Mouse (Mus musculus): ENCODE measurements at regions not wholly inside any gene's neighbourhood (a gene's known extent, or its start where the extent isn't known, plus 50 kb on each side); places are given as distances from the start of the nearest gene placed in this dataset.

DNA sequence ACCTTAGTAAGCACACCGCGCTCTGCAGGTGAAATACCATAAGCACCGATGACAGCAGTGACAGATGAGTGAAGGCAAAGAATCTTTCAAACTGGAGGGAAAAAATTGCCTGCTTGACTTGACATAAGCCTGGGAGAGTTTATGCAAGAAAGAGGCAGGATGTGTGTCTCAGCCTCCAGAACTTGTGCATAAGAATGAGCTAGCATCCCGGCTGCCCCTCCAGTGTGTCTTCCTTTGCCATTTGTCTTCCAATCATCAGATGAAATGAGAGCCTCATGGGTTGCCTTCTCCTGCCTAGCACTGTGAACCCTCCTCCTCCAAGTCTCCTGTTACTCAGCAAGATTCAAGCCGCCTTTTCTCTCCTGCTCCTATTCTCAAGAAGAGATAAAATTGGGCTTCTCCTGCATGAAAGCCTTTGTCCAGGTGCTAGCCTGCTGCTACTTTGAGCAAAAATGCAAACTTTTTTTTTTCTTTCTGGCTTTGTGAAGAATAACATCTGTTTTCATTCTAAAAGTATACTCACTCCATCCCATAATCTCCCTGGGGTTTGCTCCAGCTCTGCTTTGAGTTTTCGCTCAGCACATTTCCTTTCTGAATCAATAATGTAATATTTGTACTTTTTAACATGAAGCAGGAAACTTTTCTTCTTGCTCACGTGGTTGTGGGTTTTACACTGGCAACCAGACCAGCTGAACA, 298.2 kb downstream of the Irx1 start:
- no peak for ATAC-seq
- H3K4me1 ChIP-seq (replicated peaks; ENCODE audit: control insufficient read depth, insufficient read depth, low read length), result no peaks in the 10 kb centered on the region
- no peaks in the 10 kb centered on the region for H3K9me3 ChIP-seq (ENCODE audit: control insufficient read depth, low read length)
- no peak overlapping the region for H3K9ac ChIP-seq (replicated peaks; ENCODE audit: low read depth, low read length)
- no peaks in the 10 kb centered on the region for H3K27me3 ChIP-seq (replicated peaks; ENCODE audit: control insufficient read depth, insufficient read depth, low read length)
- no peak overlapping the region for H3K4me3 ChIP-seq (replicated peaks; ENCODE audit: low read length)
- 75% methylated on average over 7 of the region's 7 CpGs for WGBS
- no peaks in the 10 kb centered on the region for H3K36me3 ChIP-seq (ENCODE audit: control insufficient read depth, insufficient read depth)
- H3K4me2 ChIP-seq (ENCODE audit: low read length), result no peak overlapping the region
- no peak overlapping the region for H3K27ac ChIP-seq (ENCODE audit: low read length)

DNA sequence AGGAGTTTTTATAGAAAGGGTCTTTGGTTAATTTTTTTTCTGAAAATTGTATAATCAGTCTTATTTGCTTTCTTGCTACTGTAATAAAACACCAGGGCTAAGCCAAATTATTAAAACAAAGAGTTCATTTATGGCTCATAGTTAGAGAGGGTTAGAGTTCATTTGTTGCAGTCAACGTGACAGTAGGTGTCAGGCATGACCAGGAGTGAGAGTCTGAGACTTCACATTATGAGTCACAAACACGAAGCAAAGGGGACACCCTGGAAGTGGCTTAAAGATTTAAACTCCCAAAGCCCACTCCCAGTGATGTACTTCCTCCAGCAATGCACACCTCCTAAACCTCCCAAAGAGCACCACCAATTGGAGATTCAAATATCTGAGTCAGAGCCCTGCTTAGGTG, 305.6 kb downstream of the Irx1 start:
- WGBS, result 65% methylated on average over 2 of the region's 2 CpGs
- H3K4me2 ChIP-seq (ENCODE audit: low read length), result no peak overlapping the region
- no peak overlapping the region for H3K4me3 ChIP-seq (replicated peaks; ENCODE audit: low read length)
- H3K36me3 ChIP-seq (ENCODE audit: control insufficient read depth, insufficient read depth), result no peaks in the 10 kb centered on the region
- H3K9ac ChIP-seq (replicated peaks; ENCODE audit: low read depth, low read length), result no peak overlapping the region
- H3K27ac ChIP-seq (ENCODE audit: low read length), result no peak overlapping the region
- no peaks in the 10 kb centered on the region for H3K4me1 ChIP-seq (replicated peaks; ENCODE audit: control insufficient read depth, insufficient read depth, low read length)
- H3K9me3 ChIP-seq (ENCODE audit: control insufficient read depth, low read length), result no peaks in the 10 kb centered on the region
- ATAC-seq, result no peak
- no peaks in the 10 kb centered on the region for H3K27me3 ChIP-seq (replicated peaks; ENCODE audit: control insufficient read depth, insufficient read depth, low read length)

DNA sequence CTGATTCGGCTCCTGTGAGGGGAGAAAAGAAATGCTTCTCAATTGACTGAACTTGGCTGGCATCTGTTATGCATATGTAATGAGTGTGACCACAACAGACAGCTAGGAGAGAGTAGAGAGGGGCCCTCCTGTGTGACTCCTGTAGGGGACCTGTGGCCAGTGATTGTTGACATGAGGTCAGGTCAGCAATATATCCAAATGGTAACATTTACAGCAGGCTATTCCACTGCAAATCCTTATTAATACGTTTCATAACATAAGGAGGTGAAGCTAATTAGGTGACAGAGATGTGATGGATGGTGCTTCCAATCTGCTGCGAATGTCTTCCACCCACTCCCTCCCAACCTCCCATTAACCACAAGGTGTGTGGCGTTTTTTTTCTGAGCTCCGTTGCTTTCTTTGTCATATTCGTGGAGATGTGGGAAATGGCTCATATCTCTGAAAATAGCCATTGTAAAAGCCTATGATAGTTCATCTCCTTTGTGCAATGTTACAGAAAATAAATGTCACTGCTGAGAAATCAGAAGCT, 309.5 kb downstream of the Irx1 start:
- Histone ChIP-seq H3K27ac (ENCODE audit: low read length) (no peak overlapping the region), H3K9ac (replicated peaks; ENCODE audit: low read depth, low read length) (no peak overlapping the region), H3K4me2 (ENCODE audit: low read length) (no peak overlapping the region), H3K36me3 (ENCODE audit: control insufficient read depth, insufficient read depth) (no peaks in the 10 kb centered on the region), H3K4me1 (replicated peaks; ENCODE audit: control insufficient read depth, insufficient read depth, low read length) (no peaks in the 10 kb centered on the region), H3K27me3 (replicated peaks; ENCODE audit: control insufficient read depth, insufficient read depth, low read length) (no peaks in the 10 kb centered on the region), H3K4me3 (replicated peaks; ENCODE audit: low read length) (no peak overlapping the region), H3K9me3 (ENCODE audit: control insufficient read depth, low read length) (no peaks in the 10 kb centered on the region)
- ATAC-seq, result no peak
- 56% methylated on average over 6 of the region's 6 CpGs for WGBS

DNA sequence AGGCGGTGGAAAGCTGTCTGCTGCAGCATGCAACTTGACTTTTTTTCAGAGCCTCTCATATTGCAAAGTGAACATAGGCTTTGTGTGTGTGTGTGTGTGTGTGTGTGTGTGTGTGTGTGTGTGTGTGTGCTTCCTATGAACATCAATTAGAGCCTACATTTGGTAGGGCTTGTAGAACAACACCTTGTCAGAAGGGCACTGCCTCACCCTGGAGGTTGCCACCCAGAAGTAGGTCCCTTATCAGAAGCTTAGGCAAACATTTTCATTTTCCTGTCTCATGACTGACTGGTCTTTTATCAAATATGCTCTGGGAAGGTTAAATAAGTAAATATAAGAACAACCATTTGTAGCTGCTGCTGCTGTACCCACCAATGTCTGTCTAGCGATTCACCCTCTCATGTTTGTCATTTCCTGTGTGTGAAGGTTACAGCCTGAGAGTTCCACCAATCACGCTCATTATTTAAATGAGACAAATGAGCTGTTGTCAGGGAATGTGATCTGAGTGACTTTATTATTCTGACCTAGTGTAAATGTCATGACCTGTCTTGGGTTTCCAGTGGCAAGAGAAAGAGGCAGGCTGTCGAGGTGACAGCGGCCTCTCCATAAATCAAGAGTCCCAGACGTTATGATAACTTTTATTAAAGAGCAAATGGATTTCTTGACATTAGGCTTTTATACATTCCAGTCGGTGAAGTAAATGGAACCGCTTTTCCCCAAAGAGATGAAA, 310.1 kb downstream of the Irx1 start:
- Histone ChIP-seq H3K4me1 (replicated peaks; ENCODE audit: control insufficient read depth, insufficient read depth, low read length) (no peaks in the 10 kb centered on the region), H3K9me3 (ENCODE audit: control insufficient read depth, low read length) (no peaks in the 10 kb centered on the region), H3K9ac (replicated peaks; ENCODE audit: low read depth, low read length) (no peak overlapping the region), H3K27me3 (replicated peaks; ENCODE audit: control insufficient read depth, insufficient read depth, low read length) (no peaks in the 10 kb centered on the region), H3K36me3 (ENCODE audit: control insufficient read depth, insufficient read depth) (no peaks in the 10 kb centered on the region), H3K4me3 (replicated peaks; ENCODE audit: low read length) (no peak overlapping the region), H3K27ac (ENCODE audit: low read length) (no peak overlapping the region), H3K4me2 (ENCODE audit: low read length) (no peak overlapping the region)
- 65% methylated on average over 8 of the region's 8 CpGs for WGBS
- ATAC-seq, result no peak

DNA sequence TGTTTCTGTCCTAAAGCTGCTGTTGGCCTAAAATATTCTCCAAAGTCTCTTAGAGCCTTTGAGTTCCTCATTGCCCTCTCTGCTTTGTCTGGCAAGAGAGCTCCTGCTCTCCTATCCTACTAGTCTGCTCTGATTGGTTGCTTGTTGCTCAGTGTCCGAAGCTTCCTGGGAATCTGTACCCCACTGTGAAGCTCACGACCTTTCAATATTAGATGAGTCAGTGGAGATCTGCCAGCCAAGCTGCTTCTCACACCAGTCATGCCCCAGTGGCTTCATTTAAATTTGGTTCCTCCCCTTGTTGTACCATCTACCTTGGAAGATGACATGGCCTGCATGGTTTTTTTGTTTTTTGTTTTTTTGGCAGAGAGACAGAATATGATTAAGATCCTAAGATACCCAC, 313.6 kb downstream of the Irx1 start:
- no peaks in the 10 kb centered on the region for H3K27me3 ChIP-seq (replicated peaks; ENCODE audit: control insufficient read depth, insufficient read depth, low read length)
- H3K4me1 ChIP-seq (replicated peaks; ENCODE audit: control insufficient read depth, insufficient read depth, low read length), result no peaks in the 10 kb centered on the region
- 20% methylated on average over 2 of the region's 2 CpGs for WGBS
- H3K27ac ChIP-seq (ENCODE audit: low read length), result no peak overlapping the region
- no peak overlapping the region for H3K4me3 ChIP-seq (replicated peaks; ENCODE audit: low read length)
- H3K4me2 ChIP-seq (ENCODE audit: low read length), result no peak overlapping the region
- no peak for ATAC-seq
- no peaks in the 10 kb centered on the region for H3K36me3 ChIP-seq (ENCODE audit: control insufficient read depth, insufficient read depth)
- no peaks in the 10 kb centered on the region for H3K9me3 ChIP-seq (ENCODE audit: control insufficient read depth, low read length)
- no peak overlapping the region for H3K9ac ChIP-seq (replicated peaks; ENCODE audit: low read depth, low read length)

DNA sequence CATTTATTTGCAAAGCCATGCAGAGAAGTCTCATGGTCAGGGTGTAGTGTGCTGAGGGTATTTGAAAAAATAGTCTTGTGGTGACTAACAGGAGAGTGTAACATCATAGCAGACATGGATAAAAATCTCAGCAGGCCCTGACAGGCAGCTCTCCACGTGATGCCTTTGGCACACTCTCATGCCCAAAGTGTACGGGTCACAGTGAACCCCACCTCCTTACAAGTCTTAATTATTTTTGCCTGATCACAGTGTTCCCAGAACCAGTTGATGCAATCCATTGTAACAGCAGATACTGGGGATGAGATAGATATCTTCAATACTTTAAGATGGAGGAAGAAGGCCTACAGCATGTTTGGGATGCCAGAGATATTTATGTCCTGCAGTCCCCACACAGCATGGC, 314.5 kb downstream of the Irx1 start:
- Histone ChIP-seq H3K4me2 (ENCODE audit: low read length) (no peak overlapping the region), H3K9me3 (ENCODE audit: control insufficient read depth, low read length) (no peaks in the 10 kb centered on the region), H3K27me3 (replicated peaks; ENCODE audit: control insufficient read depth, insufficient read depth, low read length) (no peaks in the 10 kb centered on the region), H3K27ac (ENCODE audit: low read length) (no peak overlapping the region), H3K4me3 (replicated peaks; ENCODE audit: low read length) (no peak overlapping the region), H3K36me3 (ENCODE audit: control insufficient read depth, insufficient read depth) (no peaks in the 10 kb centered on the region), H3K4me1 (replicated peaks; ENCODE audit: control insufficient read depth, insufficient read depth, low read length) (no peaks in the 10 kb centered on the region), H3K9ac (replicated peaks; ENCODE audit: low read depth, low read length) (no peak overlapping the region)
- ATAC-seq, result no peak
- 80% methylated on average over 2 of the region's 2 CpGs for WGBS

DNA sequence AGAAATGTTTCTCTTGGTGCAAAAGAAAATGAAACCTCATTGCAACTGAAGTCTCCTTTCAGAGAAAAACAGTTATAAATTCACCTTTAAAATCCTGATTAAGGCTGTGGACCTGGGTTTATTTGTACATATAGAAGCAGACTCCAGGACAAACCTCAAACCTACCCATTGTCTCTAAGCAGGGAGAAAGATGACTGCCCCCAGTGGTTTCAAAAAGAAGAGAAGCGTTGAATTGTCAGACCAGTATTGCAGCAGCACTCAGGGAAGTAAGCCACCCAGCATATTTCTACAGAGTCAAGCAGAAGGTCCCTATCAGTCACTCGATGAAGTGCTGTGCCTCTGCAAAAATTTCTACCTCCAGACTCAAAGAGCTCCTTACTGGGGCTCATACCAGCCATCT, 332.1 kb downstream of the Irx1 start:
- H3K27me3 ChIP-seq (replicated peaks; ENCODE audit: control insufficient read depth, insufficient read depth, low read length), result no peaks in the 10 kb centered on the region
- H3K27ac ChIP-seq (ENCODE audit: low read length), result no peak overlapping the region
- no peaks in the 10 kb centered on the region for H3K9me3 ChIP-seq (ENCODE audit: control insufficient read depth, low read length)
- 71% methylated on average over 2 of the region's 2 CpGs for WGBS
- ATAC-seq, result no peak
- H3K9ac ChIP-seq (replicated peaks; ENCODE audit: low read depth, low read length), result no peak overlapping the region
- H3K36me3 ChIP-seq (ENCODE audit: control insufficient read depth, insufficient read depth), result no peaks in the 10 kb centered on the region
- H3K4me3 ChIP-seq (replicated peaks; ENCODE audit: low read length), result no peak overlapping the region
- H3K4me1 ChIP-seq (replicated peaks; ENCODE audit: control insufficient read depth, insufficient read depth, low read length), result no peaks in the 10 kb centered on the region
- no peak overlapping the region for H3K4me2 ChIP-seq (ENCODE audit: low read length)

DNA sequence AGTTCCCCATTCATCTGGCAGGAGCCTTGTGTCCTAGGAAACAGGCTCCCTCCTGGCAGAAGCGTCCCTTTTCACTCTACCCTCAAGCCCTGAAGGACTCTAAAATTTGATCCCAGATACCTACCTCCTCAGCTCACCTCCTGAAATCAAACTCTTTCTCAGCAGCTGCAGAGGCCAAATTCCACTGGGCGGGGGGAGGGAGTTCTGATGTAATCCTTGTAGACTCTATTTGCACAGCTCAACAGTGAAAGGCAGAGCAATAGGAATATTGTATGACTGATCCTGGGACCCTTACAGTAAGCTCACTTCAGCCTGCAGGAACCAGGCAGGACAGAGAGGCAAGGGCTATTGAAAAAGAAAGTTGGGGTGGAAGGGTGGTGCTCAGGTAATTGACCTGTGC, 346.3 kb downstream of the Irx1 start:
- Histone ChIP-seq H3K4me3 (replicated peaks; ENCODE audit: low read length) (no peak overlapping the region), H3K27ac (ENCODE audit: low read length) (no peak overlapping the region), H3K9ac (replicated peaks; ENCODE audit: low read depth, low read length) (no peak overlapping the region), H3K9me3 (ENCODE audit: control insufficient read depth, low read length) (no peaks in the 10 kb centered on the region), H3K4me2 (ENCODE audit: low read length) (no peak overlapping the region), H3K4me1 (replicated peaks; ENCODE audit: control insufficient read depth, insufficient read depth, low read length) (no peaks in the 10 kb centered on the region), H3K27me3 (replicated peaks; ENCODE audit: control insufficient read depth, insufficient read depth, low read length) (no peaks in the 10 kb centered on the region), H3K36me3 (ENCODE audit: control insufficient read depth, insufficient read depth) (no peaks in the 10 kb centered on the region)
- no peak for ATAC-seq
- WGBS, result 30% methylated on average over 2 of the region's 2 CpGs

DNA sequence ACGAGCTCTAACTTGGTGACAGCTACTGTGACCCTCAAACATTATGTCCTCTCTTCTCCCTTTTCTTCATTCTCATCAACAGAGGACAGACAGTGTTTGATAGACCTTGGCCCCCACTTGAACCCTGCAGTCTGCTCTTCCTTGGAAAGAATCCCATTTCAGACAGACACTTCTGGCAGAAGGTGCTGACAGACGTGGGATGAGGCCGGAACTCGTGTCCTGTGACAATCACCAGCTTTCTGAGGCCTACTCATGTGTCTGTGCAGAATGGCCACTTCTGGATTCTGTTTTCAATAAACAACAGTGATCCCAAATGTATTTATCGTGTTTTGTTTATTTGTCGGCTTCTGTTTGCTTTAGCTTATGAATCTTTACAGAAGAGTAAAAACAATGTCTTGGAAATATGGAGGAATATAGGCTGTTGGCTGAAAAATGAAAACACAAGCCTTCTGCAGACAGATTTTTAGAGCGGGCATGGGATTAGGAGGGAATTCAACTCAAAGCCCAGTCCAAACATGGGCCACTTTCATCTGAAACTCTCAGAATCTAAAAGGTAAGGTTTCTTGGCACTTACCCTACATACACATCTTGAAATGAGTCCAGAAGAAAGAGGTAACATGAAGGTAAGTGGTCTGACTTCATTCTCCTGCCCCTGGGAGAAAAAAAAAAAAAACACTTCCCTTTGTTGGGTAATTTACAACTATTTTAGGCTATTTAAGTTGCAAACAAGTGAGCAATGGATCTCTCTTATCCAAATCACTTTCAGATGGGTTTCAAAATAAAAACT, 350.9 kb downstream of the Irx1 start:
- H3K9ac ChIP-seq (replicated peaks; ENCODE audit: low read depth, low read length), result no peak overlapping the region
- no peak overlapping the region for H3K4me3 ChIP-seq (replicated peaks; ENCODE audit: low read length)
- H3K27ac ChIP-seq (ENCODE audit: low read length), result no peak overlapping the region
- no peaks in the 10 kb centered on the region for H3K9me3 ChIP-seq (ENCODE audit: control insufficient read depth, low read length)
- no peaks in the 10 kb centered on the region for H3K27me3 ChIP-seq (replicated peaks; ENCODE audit: control insufficient read depth, insufficient read depth, low read length)
- ATAC-seq, result no peak
- H3K4me2 ChIP-seq (ENCODE audit: low read length), result no peak overlapping the region
- WGBS, result 82% methylated on average over 7 of the region's 7 CpGs
- no peaks in the 10 kb centered on the region for H3K4me1 ChIP-seq (replicated peaks; ENCODE audit: control insufficient read depth, insufficient read depth, low read length)
- no peaks in the 10 kb centered on the region for H3K36me3 ChIP-seq (ENCODE audit: control insufficient read depth, insufficient read depth)

Measured in forebrain, embryonic 16.5 days (tissue).